Mouse (Mus musculus) layer of hippocampus, postnatal 14 days (tissue): ENCODE measurements around the gene Taok2. TPM values are rescaled to one million over a fixed set of nuclear protein-coding genes. Genes with fewer than 3 reads are reported as not detected.
A peak's percentile ranks its signal among the peaks of the same experiment; 100 is the strongest.

ENCODE experiments used
- DNase-seq, 2 experiments: peaks; one replicate each; pipeline ENCODE4 v3.0.0; 2021 to 2022; ENCODE audit warnings: low spot score in 2 of 2, mixed read lengths in 1 of 2
- total RNA-seq, 2 experiments: library from RNA; stranded (reverse); gene quantifications; 2 replicates each; pipeline ENCODE4 v1.2.3; 2021

The Taok2 gene
- total RNA-seq, 2 experiments from 2014 or later, result 141 to 147 TPM

GRCm38 (mm10) chr7:126877239-126877638 is 7.3 kb downstream of the Taok2 start:
- no peak for DNase-seq

GRCm38 (mm10) chr7:126870520-126870891 is 14.0 kb downstream of the Taok2 start:
- DNase-seq, result no peak

- no peak for DNase-seq
Measured at GRCm38 (mm10) chr7:126869780-126870519, 14.6 kb downstream of the Taok2 start.

GRCm38 (mm10) chr7:126868003-126868402 is 16.5 kb downstream of the Taok2 start:
- no peak for DNase-seq

- DNase-seq, result no peak
Measured at GRCm38 (mm10) chr7:126867534-126867933, 17.0 kb downstream of the Taok2 start.

- no peak for DNase-seq
Measured at GRCm38 (mm10) chr7:126863791-126864190, 20.7 kb downstream of the Taok2 start.

- DNase-seq, result peak; percentile 97
Measured at GRCm38 (mm10) chr7:126862147-126862784, 22.2 kb downstream of the Taok2 start, which contains the start of gene Ino80e. Gene Ino80e, minus strand, starts transcription at chr7:126862377.

GRCm38 (mm10) chr7:126861429-126862130 is 22.9 kb downstream of the Taok2 start, which contains the start of gene Hirip3:
Gene Hirip3, plus strand, starts transcription at chr7:126861972.
- DNase-seq, result peak; percentile 93 to 96

GRCm38 (mm10) chr7:126860987-126861386 is 23.5 kb downstream of the Taok2 start:
- DNase-seq, result no peak

GRCm38 (mm10) chr7:126856741-126857420 is 27.6 kb downstream of the Taok2 start:
- no peak for DNase-seq

- no peak for DNase-seq
Measured at GRCm38 (mm10) chr7:126855641-126856040, 28.9 kb downstream of the Taok2 start.

- no peak for DNase-seq
Measured at GRCm38 (mm10) chr7:126853454-126853853, 31.0 kb downstream of the Taok2 start.

GRCm38 (mm10) chr7:126851192-126851591 is 33.3 kb downstream of the Taok2 start:
- no peak for DNase-seq

- no peak for DNase-seq
Measured at GRCm38 (mm10) chr7:126850161-126850560, 34.3 kb downstream of the Taok2 start.

- no peak for DNase-seq
Measured at GRCm38 (mm10) chr7:126848794-126849193, 35.7 kb downstream of the Taok2 start.

- no peak for DNase-seq
Measured at GRCm38 (mm10) chr7:126847421-126848398, 36.8 kb downstream of the Taok2 start.

- no peak for DNase-seq
Measured at GRCm38 (mm10) chr7:126847116-126847420, 37.4 kb downstream of the Taok2 start, which contains the start of gene Doc2a. Gene Doc2a, plus strand, starts transcription at chr7:126847416.

- DNase-seq, result no peak
Measured at GRCm38 (mm10) chr7:126845516-126845915, 39.0 kb downstream of the Taok2 start.

- no peak for DNase-seq
Measured at GRCm38 (mm10) chr7:126843276-126843675, 41.2 kb downstream of the Taok2 start.

GRCm38 (mm10) chr7:126833294-126833693 is 51.2 kb downstream of the Taok2 start:
- no peak for DNase-seq
